Mouse (Mus musculus) erythroblast, adult 5-6 weeks (primary cell): Measurements from ENCODE around the gene Cpne9. TPM values are rescaled to one million over a fixed set of nuclear protein-coding genes. Genes with fewer than 3 reads are reported as not detected.
A peak's percentile ranks its signal among the peaks of the same experiment; 100 is the strongest.
"Not testable (repeated sequence)": the region's sequence is repeated elsewhere in the genome, so short reads cannot be mapped to it uniquely, and the experiment has no call there.

Source experiments
- ATAC-seq: replicated peaks from 2 replicates; pipeline ENCODE4 v1.8.0; 2016; ENCODE audit warnings: moderate number of reproducible peaks, mild to moderate bottlenecking, moderate TSS enrichment, inconsistent platforms; ENCODE audit not compliant: poor library complexity, low FRiP score, severe bottlenecking
- total RNA-seq, 2 experiments: library from RNA; stranded (forward) in 1 of 2; stranded (reverse) in 1 of 2; fragments of 150-400 nt in 1 of 2; fragments of 200-764, 138-1000 nt in 1 of 2; gene quantifications; 2 replicates each; pipeline versions ENCODE4 v1.2.3 to v1.2.4; 2015 to 2017; ENCODE audit warnings: low replicate concordance in 2 of 2

The Cpne9 gene
- total RNA-seq, 2 experiments from 2014 or later, result 0.51 TPM; not detected in 1

GRCm38 (mm10) chr6:113286316-113286715 lies 4.2 kb downstream of the Cpne9 start:
- no peak for ATAC-seq

GRCm38 (mm10) chr6:113287236-113287635 lies 5.1 kb downstream of the Cpne9 start:
- no peak for ATAC-seq

GRCm38 (mm10) chr6:113289346-113289745 lies 7.2 kb downstream of the Cpne9 start:
- ATAC-seq, result no peak

- no peak for ATAC-seq
These were observed 8.2 kb downstream of the Cpne9 start for GRCm38 (mm10) chr6:113290346-113290745.

GRCm38 (mm10) chr6:113292938-113293337 lies 10.8 kb downstream of the Cpne9 start:
- no peak for ATAC-seq

- no peak for ATAC-seq
These were observed 13.9 kb downstream of the Cpne9 start for GRCm38 (mm10) chr6:113296046-113296445.

- ATAC-seq, result no peak
These were observed 14.5 kb downstream of the Cpne9 start for GRCm38 (mm10) chr6:113296639-113297038.

GRCm38 (mm10) chr6:113301350-113301749 lies 19.2 kb downstream of the Cpne9 start:
- no peak for ATAC-seq

- no peak for ATAC-seq
These were observed 20.2 kb downstream of the Cpne9 start for GRCm38 (mm10) chr6:113302258-113302657.

GRCm38 (mm10) chr6:113306322-113306985 lies 24.3 kb downstream of the Cpne9 start:
- ATAC-seq, result peak; percentile 87

GRCm38 (mm10) chr6:113306986-113307349 lies 24.9 kb downstream of the Cpne9 start, which contains the start of gene Brpf1:
Brpf1 (plus strand) TSS chr6:113307137.
- ATAC-seq, result peak; percentile 61

GRCm38 (mm10) chr6:113307481-113308121 lies 25.5 kb downstream of the Cpne9 start:
- no peak for ATAC-seq

GRCm38 (mm10) chr6:113308141-113308540 lies 26.0 kb downstream of the Cpne9 start:
- ATAC-seq, result no peak

GRCm38 (mm10) chr6:113315972-113316371 lies 33.9 kb downstream of the Cpne9 start:
- ATAC-seq, result no peak

GRCm38 (mm10) chr6:113326533-113327315 lies 44.6 kb downstream of the Cpne9 start, which contains the start of gene Ogg1:
Ogg1 (plus strand) TSS chr6:113326972.
- ATAC-seq, result peak; percentile 94

- no peak for ATAC-seq
These were observed 47.3 kb downstream of the Cpne9 start for GRCm38 (mm10) chr6:113329396-113329795.

GRCm38 (mm10) chr6:113330547-113330946 lies 48.4 kb downstream of the Cpne9 start:
- no peak for ATAC-seq

GRCm38 (mm10) chr6:113331721-113332120 lies 49.6 kb downstream of the Cpne9 start:
- ATAC-seq, result no peak

- ATAC-seq, result not testable (repeated sequence)
These were observed 50.6 kb downstream of the Cpne9 start for GRCm38 (mm10) chr6:113332734-113333133.

- ATAC-seq, result no peak
These were observed 51.2 kb downstream of the Cpne9 start for GRCm38 (mm10) chr6:113333137-113333950.
